Mouse (Mus musculus): Measurements from ENCODE around the gene Rfx1.

DNA sequence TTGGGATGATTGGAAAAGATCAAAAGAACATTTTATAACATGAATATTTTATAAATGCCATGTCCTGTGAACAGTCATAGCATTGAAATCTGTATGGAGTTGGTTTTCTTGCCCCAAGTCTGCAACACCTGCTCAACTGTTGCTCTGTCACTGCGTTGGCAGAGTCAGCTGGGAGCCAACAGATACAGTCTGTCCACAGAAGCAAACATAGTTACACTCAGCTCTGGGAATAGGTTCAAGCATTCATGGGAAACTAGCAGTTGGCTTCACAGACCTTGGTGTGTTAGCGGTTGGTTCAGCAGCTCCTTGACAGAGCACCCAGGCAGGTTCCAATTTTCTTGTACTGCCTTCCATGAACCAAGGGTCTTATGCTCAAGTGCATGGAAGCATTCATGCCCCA lies 4.0 kb downstream of the Rfx1 start:
- TF ChIP-seq POLR2A (IDR thresholded peaks at IDR 0.05; ENCODE audit: control insufficient read depth, low read depth, low read length) (no peak), CTCF (IDR thresholded peaks at IDR 0.05; ENCODE audit: control insufficient read depth, insufficient read depth, insufficient replicate concordance, low read depth, low read length) (no peak)

All from testis, adult 2 months (tissue).